Mouse (Mus musculus): ENCODE results near the gene Hnrnpa1.
A peak's percentile ranks its signal among the peaks of the same experiment; 100 is the strongest.
"Not testable (repeated sequence)": the region's sequence is repeated elsewhere in the genome, so short reads cannot be mapped to it uniquely, and the experiment has no call there.

The Hnrnpa1 gene

GRCm38 (mm10) chr15:103227572-103227971 lies 12.7 kb upstream of the Hnrnpa1 start:
- DNase-seq (ENCODE audit: low read depth, low spot score): no peak
- H3K27me3 ChIP-seq (ENCODE audit: control insufficient read depth, insufficient read depth, low read length, poor library complexity, severe bottlenecking): no peaks in the 10 kb centered on the region
- no peaks in the 10 kb centered on the region for H3K36me3 ChIP-seq (ENCODE audit: control insufficient read depth, insufficient read depth, low read length, poor library complexity, severe bottlenecking)

GRCm38 (mm10) chr15:103228904-103229303 lies 11.3 kb upstream of the Hnrnpa1 start:
- Histone ChIP-seq H3K27me3 (ENCODE audit: control insufficient read depth, insufficient read depth, low read length, poor library complexity, severe bottlenecking) (no peaks in the 10 kb centered on the region), H3K36me3 (ENCODE audit: control insufficient read depth, insufficient read depth, low read length, poor library complexity, severe bottlenecking) (no peaks in the 10 kb centered on the region)
- no peak for DNase-seq (ENCODE audit: low read depth, low spot score)

DNA sequence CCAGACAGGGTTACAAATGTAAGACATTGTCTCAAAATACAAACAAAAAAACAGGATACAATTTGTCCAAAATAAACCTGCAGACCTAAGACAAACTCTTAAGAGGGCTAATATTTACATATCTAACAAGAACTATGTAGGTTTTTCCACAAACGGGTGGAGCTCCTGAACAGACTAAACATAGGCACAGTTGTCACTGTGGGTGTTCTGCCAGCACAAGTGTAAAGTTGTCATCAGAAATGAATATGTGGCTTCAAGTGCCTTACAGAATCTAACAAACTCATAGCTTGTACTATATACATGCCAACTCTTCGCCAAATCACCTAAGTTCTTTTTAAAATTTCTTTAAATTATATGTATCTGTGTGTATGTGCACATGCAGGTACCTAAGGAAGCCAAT lies 7.1 kb upstream of the Hnrnpa1 start:
- no peak for DNase-seq (ENCODE audit: low read depth, low spot score)
- H3K36me3 ChIP-seq (ENCODE audit: control insufficient read depth, insufficient read depth, low read length, poor library complexity, severe bottlenecking): no peaks in the 10 kb centered on the region
- H3K27me3 ChIP-seq (ENCODE audit: control insufficient read depth, insufficient read depth, low read length, poor library complexity, severe bottlenecking): no peaks in the 10 kb centered on the region

DNA sequence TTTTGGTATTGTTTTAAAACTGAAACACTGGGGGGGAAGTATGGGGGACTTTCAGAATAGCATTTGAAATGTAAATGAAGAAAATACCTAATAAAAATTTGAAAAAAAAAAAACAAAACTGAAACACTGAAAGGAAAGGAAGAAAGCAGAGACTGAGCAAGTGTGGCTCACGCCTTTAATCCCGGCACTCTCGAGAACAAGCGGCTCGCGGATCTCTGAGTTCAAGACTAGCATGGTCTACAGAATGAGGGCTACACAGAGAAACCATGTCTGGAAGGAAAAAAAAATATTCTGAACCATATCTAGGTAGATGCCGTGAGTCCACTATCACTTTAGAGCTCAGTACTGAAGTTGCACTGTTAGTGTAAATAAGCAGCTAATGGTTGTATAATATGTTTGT lies 2.9 kb upstream of the Hnrnpa1 start:
- Histone ChIP-seq H3K36me3 (ENCODE audit: control insufficient read depth, insufficient read depth, low read length, poor library complexity, severe bottlenecking) (peaks cover 6% of the 10 kb centered on the region), H3K27me3 (ENCODE audit: control insufficient read depth, insufficient read depth, low read length, poor library complexity, severe bottlenecking) (no peaks in the 10 kb centered on the region)
- DNase-seq (ENCODE audit: low read depth, low spot score): no peak

GRCm38 (mm10) chr15:103239130-103239684 lies 1.0 kb upstream of the Hnrnpa1 start:
- peaks cover 12% of the 10 kb centered on the region for H3K36me3 ChIP-seq (ENCODE audit: control insufficient read depth, insufficient read depth, low read length, poor library complexity, severe bottlenecking)
- peak; percentile 94 for DNase-seq (ENCODE audit: low read depth, low spot score)
- H3K27me3 ChIP-seq (ENCODE audit: control insufficient read depth, insufficient read depth, low read length, poor library complexity, severe bottlenecking): no peaks in the 10 kb centered on the region

DNA sequence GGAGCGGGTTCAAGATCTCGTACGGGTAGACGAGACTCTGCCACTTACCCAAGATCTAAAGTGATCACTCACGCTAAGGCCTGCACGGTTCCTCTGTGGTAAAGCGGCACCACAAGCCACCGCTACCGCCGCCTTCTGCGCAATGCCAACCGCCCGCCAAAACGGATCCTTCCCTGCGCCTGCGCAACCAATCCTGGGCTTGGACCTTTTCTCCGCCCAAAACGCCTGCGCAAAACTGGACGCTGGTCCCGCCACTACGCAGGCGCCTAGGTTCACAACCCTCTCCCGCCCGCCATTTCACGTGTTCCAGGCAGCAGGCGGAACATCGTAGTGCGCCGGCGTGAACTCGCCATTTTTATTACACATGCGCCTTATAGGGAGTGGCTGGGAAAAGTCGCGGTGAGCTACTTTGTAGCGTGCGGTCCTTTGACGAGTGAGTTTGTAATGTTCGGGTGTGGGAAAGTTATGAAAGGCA lies 510 bp upstream of the Hnrnpa1 start, which contains the start of gene Cbx5:
Gene Cbx5, minus strand, starts transcription at position 132 of the 475 bp plus-strand sequence.
- Histone ChIP-seq H3K27me3 (ENCODE audit: control insufficient read depth, insufficient read depth, low read length, poor library complexity, severe bottlenecking) (no peaks in the 10 kb centered on the region), H3K36me3 (ENCODE audit: control insufficient read depth, insufficient read depth, low read length, poor library complexity, severe bottlenecking) (peaks cover 12% of the 10 kb centered on the region)
- DNase-seq (ENCODE audit: low read depth, low spot score): peak; percentile 98

- peaks cover 18% of the 10 kb centered on the region for H3K36me3 ChIP-seq (ENCODE audit: control insufficient read depth, insufficient read depth, low read length, poor library complexity, severe bottlenecking)
- H3K27me3 ChIP-seq (ENCODE audit: control insufficient read depth, insufficient read depth, low read length, poor library complexity, severe bottlenecking): not testable (repeated sequence)
- peak; percentile 41 for DNase-seq (ENCODE audit: low read depth, low spot score)
Observed at GRCm38 (mm10) chr15:103241071-103242018, 1.1 kb downstream of the Hnrnpa1 start.

GRCm38 (mm10) chr15:103242885-103243284 lies 2.7 kb downstream of the Hnrnpa1 start:
- H3K36me3 ChIP-seq (ENCODE audit: control insufficient read depth, insufficient read depth, low read length, poor library complexity, severe bottlenecking): peaks cover 27% of the 10 kb centered on the region
- no peaks in the 10 kb centered on the region for H3K27me3 ChIP-seq (ENCODE audit: control insufficient read depth, insufficient read depth, low read length, poor library complexity, severe bottlenecking)
- no peak for DNase-seq (ENCODE audit: low read depth, low spot score)

DNA sequence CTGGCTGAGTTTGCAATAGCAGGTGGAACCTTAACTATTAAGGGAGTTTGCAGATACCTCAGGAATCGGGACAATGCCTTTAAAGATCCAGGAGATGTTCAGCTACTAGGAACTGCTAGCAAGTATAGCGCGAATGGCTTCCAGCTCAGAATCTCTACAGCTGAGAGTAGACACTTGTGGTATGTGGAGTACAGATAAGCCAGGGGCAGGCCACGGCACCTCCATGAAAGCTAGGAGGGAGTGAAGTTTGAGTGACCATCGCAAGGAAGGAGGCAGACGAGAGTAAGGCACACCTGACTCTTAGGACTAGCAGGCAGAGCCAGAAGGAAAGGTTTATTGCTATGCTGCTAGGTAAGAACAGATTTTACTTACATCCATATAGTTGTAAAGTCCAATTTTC lies 5.4 kb downstream of the Hnrnpa1 start:
- Histone ChIP-seq H3K27me3 (ENCODE audit: control insufficient read depth, insufficient read depth, low read length, poor library complexity, severe bottlenecking) (no peaks in the 10 kb centered on the region), H3K36me3 (ENCODE audit: control insufficient read depth, insufficient read depth, low read length, poor library complexity, severe bottlenecking) (peaks cover 27% of the 10 kb centered on the region)
- no peak for DNase-seq (ENCODE audit: low read depth, low spot score)

GRCm38 (mm10) chr15:103247078-103247781 lies 7.0 kb downstream of the Hnrnpa1 start:
- no peak for DNase-seq (ENCODE audit: low read depth, low spot score)
- H3K36me3 ChIP-seq (ENCODE audit: control insufficient read depth, insufficient read depth, low read length, poor library complexity, severe bottlenecking): peaks cover 21% of the 10 kb centered on the region

DNA sequence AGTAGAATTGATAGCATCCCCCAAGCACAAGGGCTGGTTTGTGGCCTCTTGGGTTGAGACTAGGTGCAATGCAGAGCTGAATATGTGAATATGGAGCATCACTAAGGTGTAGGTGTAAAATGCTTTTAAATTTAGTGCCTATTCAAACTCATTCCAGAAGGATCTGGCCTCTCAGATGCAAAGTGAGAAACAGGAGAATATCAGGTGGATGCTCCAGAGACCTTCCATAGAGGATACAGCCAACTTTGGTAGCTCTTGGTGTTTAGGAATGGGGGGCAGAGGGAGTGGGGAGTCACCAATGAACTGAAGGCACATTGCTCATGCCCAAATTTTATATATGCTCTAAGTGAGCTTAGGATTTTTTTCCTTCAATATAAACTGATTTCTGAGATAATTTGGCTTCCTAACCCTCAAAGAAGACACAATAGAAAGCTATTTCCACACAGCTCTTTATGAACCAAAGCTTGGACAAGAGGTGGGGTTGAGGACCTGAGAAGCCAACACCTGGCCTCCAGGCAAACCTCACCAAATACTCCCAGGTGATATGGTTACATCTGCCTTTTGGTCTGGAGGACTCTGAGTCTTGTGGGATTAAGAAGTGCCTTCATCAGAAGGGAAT lies 7.7 kb downstream of the Hnrnpa1 start:
- no peak for DNase-seq (ENCODE audit: low read depth, low spot score)
- H3K36me3 ChIP-seq (ENCODE audit: control insufficient read depth, insufficient read depth, low read length, poor library complexity, severe bottlenecking): peaks cover 21% of the 10 kb centered on the region
- H3K27me3 ChIP-seq (ENCODE audit: control insufficient read depth, insufficient read depth, low read length, poor library complexity, severe bottlenecking): no peaks in the 10 kb centered on the region

More at GRCm38 (mm10) chr15:103247078-103247781, 7.0 kb downstream of the Hnrnpa1 start:
- no peaks in the 10 kb centered on the region for H3K27me3 ChIP-seq (ENCODE audit: control insufficient read depth, insufficient read depth, low read length, poor library complexity, severe bottlenecking)

DNA sequence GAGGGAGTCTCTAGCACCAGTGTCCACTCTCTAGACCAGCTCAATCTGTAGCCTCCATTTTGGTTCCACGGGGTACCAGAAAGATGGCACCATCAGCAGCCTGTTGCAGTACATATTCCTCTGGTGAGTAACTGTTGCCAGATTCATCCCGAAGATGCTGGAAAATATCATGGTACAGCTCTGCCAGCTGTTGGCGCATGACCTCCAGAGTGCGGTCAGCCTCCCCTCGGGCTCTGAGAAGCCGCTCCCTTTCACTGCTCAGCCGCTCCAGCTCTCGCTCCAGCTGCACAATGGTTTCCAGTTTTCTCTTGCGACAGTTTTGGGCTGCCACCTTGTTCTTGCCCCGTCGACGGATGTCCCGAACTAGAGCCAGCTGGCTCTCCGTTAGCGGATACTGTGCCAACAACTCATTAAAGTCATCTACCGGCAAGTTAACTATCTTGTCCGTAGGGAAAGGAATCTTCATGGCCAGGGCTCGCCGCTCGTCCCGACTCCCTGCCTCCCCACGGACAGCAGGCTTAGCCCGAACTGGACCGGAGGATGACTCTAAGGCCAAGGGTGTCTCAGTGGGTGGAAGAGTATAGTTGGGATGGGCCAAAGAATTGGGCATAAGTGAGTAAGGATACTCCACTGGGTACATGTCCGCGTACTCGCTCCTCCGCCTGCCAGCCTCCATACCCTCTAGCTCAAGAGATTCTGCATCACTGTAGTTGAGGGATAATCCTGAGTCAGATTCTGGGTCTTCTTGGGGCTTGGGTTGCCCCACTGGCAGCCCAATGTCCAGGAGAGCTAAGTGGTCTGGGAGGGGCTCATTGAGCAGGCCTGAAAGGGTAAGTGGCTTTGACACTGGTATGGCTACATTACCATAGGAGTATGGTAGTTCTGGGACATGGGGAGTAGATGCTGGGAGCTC lies 8.4 kb downstream of the Hnrnpa1 start:
- H3K36me3 ChIP-seq (ENCODE audit: control insufficient read depth, insufficient read depth, low read length, poor library complexity, severe bottlenecking): peaks cover 15% of the 10 kb centered on the region
- H3K27me3 ChIP-seq (ENCODE audit: control insufficient read depth, insufficient read depth, low read length, poor library complexity, severe bottlenecking): peaks cover 3% of the 10 kb centered on the region
- DNase-seq (ENCODE audit: low read depth, low spot score): no peak

DNA sequence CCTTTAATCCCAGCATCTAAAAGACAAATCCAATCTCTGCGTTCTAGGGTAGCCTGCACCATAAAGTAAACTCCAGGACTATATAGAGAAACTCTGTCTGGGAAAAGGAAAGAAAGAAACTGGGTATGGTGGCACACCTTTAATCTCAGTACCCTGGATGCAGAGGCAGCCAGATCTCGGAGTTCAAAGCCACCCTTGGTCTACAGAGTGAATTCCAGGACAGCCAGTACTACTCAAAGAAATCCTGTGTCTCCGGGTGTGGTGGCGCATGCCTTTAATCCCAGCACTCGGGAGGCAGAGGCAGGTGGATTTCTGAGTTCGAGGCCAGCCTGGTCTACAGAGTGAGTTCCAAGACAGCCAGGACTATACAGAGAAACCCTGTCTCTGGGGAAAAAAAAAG lies 9.3 kb downstream of the Hnrnpa1 start:
- peaks cover 15% of the 10 kb centered on the region for H3K36me3 ChIP-seq (ENCODE audit: control insufficient read depth, insufficient read depth, low read length, poor library complexity, severe bottlenecking)
- DNase-seq (ENCODE audit: low read depth, low spot score); H3K27me3 ChIP-seq (ENCODE audit: control insufficient read depth, insufficient read depth, low read length, poor library complexity, severe bottlenecking): not testable (repeated sequence)
